Mouse (Mus musculus) embryonic fibroblast, embryonic 13.5 days (primary cell): ENCODE results near the gene Osbp2.

ENCODE experiments used
- CTCF ChIP-seq: IDR thresholded peaks from 2 replicates; pipeline ENCODE4 v1.5.1; 2011; ENCODE audit warnings: mild to moderate bottlenecking, control low read depth, low read length, moderate library complexity, borderline replicate concordance; ENCODE audit not compliant: insufficient read depth
- POLR2A ChIP-seq: IDR thresholded peaks from 2 replicates; pipeline ENCODE4 v1.6.1; 2011; ENCODE audit warnings: low read depth, mild to moderate bottlenecking, control low read depth, low read length, moderate library complexity

- TF ChIP-seq CTCF (no peak), POLR2A (no peak)
Measured at GRCm38 (mm10) chr11:3905446-3905845, 41.7 kb upstream of the Osbp2 start.
